ENCODE assay signal across 18 mouse cellular contexts in genomic region chr17:24994721-24995120, GRCm38 (mm10).
"Had no signal": no experiment of that assay in that cellular context is flagged by ENCODE, and none has a peak within 500 bp of the region (broad histone marks: within the 10 kb centered on the region; RNA-seq: fewer than 3 reads in every experiment).

No protein-coding gene starts in this region.

- H3K27me3 ChIP-seq: kidney, embryonic 15.5 days; liver, embryonic 13.5 days; midbrain, embryonic 12.5 days; midbrain, embryonic 15.5 days; neural tube, embryonic 12.5 days; neural tube, embryonic 15.5 days; stomach, embryonic 15.5 days had no signal

- DNase-seq: kidney, postnatal 10 days; kidney, postnatal 36 days; layer of hippocampus, postnatal 36 days; liver, embryonic 13.5 days; lung, adult 2 months; lung, postnatal 14 days; lung, postnatal 4 days; retina, postnatal 1 day; right cerebral cortex, postnatal 25 days; spleen, adult 18-20 months; thymus, postnatal 36 days had no signal

- H3K27ac ChIP-seq: kidney, embryonic 15.5 days; left cerebral cortex, adult 2 months; liver, embryonic 13.5 days; midbrain, embryonic 12.5 days; midbrain, embryonic 15.5 days; neural tube, embryonic 12.5 days; neural tube, embryonic 15.5 days; stomach, embryonic 15.5 days had no signal

- ATAC-seq: midbrain, embryonic 15.5 days had no signal

- H3K4me2 ChIP-seq: kidney, embryonic 15.5 days; liver, embryonic 13.5 days; midbrain, embryonic 12.5 days; midbrain, embryonic 15.5 days; neural tube, embryonic 12.5 days; neural tube, embryonic 15.5 days; stomach, embryonic 15.5 days had no signal

- H3K9me3 ChIP-seq: kidney, embryonic 15.5 days; liver, embryonic 13.5 days; midbrain, embryonic 12.5 days; midbrain, embryonic 15.5 days; neural tube, embryonic 12.5 days; neural tube, embryonic 15.5 days; stomach, embryonic 15.5 days had no signal

- H3K4me3 ChIP-seq: kidney, embryonic 15.5 days; left cerebral cortex, adult 2 months; liver, embryonic 13.5 days; midbrain, embryonic 12.5 days; midbrain, embryonic 15.5 days; neural tube, embryonic 12.5 days; neural tube, embryonic 15.5 days; stomach, embryonic 15.5 days had no signal

- H3K4me1 ChIP-seq: kidney, embryonic 15.5 days; liver, embryonic 13.5 days; midbrain, embryonic 12.5 days; midbrain, embryonic 15.5 days; neural tube, embryonic 12.5 days; neural tube, embryonic 15.5 days; stomach, embryonic 15.5 days had no signal

- H3K9ac ChIP-seq: kidney, embryonic 15.5 days; liver, embryonic 13.5 days; midbrain, embryonic 12.5 days; midbrain, embryonic 15.5 days; neural tube, embryonic 12.5 days; neural tube, embryonic 15.5 days; stomach, embryonic 15.5 days had no signal
